Mouse (Mus musculus): Measurements from ENCODE around the gene Gm28551. TPM values are rescaled to one million over a fixed set of nuclear protein-coding genes. Genes with fewer than 3 reads are reported as not detected.
A peak's percentile ranks its signal among the peaks of the same experiment; 100 is the strongest.
"Not testable (repeated sequence)": the region's sequence is repeated elsewhere in the genome, so short reads cannot be mapped to it uniquely, and the experiment has no call there.

The Gm28551 gene
- not detected for total RNA-seq (2021)
- long read RNA-seq, experiment 1, result 0 reads
- long read RNA-seq, experiment 2, partial matches to known transcripts, result 0 of 1 reads
- long read RNA-seq, experiment 2, other reads (novel, unspliced or antisense), result 0 of 1 reads

DNA sequence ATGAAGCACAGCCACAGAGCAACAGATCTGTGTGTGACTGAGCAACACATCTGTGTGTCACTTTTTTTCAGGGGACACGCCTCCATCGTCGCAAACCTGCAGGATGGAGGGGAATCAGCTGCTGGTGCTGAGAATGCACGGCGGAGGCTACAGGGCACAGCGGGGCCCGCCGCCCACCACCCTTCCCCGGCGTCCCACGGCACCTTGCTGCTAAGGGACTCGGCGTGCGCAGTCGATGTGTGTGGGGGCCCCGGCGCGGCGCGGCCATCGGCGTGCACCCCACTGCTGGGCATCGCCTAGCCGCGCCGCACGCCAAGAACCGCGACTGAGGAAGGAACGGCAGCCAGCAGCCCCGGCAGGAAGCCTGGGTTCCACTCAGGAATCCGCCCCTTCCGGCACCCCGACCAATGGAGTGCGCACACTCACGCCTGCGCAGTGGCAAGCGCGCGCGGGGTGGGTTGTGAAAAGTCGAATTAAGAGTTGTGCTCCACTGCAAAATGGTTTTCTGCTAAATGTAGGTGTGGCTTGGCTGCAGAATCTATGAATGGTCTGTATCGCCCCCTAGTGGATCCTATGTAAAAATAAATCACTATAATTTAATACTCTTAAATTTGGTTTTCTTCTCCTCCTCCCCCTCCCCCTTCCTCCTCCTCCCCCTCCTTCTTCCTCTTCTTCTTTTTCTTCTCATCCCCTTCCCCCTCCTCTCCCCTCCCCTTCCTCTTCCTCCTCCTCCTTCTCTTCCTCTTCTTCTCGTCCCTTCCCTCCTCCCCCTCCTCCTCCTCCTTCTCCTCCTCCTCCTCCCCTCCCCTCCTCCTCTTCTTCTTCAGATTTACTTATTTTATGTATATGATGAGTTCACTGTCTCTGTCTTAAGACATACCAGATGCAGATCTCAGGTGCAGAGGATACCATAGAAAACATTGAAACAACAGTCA, at the start of gene Gm28551, which contains the start of the genes Asdurf and Asnsd1:
Gene Gm28551, minus strand, starts transcription at position 341 of the 935 bp plus-strand sequence.
Gene Asdurf, minus strand, starts transcription at position 293 of the 935 bp plus-strand sequence.
Gene Asnsd1, minus strand, starts transcription at position 426 of the 935 bp plus-strand sequence.
- DNase-seq (ENCODE audit: low spot score in 2 of 2), result peak; percentile 95 to 97

DNA sequence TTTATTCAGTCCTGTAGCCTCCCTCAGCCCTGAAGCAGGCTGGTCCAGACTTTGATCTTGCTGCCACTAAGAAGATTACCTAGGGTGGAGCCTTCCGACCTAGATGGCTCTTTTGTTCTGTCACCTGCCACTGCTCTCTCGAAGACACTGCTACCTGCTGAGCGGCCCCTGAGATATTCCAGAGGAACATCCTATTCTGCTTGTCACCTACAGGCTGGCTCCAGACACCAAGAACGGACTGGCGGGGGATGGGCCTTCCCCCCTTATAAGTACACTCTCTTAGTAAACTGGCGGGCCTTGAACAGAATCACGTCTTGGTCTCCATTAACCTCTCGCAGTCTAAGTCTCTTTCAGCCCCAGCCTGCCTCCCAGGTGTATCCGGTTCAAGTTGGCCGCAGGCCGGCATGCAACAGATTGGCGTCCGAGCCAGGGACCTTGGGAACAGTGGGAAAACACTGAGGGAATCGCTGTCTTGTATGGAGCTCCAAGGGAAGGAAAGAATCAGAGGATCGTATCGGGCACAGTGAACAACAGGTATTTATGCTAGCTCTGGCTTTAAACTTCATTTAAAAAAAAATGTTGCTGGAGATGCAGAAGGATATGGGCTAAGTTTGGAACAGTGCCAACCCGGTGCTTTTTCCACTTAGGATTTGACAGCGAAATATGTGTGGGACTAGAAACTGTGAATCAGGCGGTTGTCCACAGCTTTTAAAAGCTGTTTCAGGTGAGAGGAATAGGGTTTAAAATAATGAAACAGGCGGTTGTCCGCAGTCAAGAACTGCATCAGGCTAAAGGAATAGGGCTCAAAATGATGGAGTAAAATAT, 41.7 kb upstream of the Gm28551 start:
- not testable (repeated sequence) for DNase-seq (ENCODE audit: low spot score in 2 of 2)

DNA sequence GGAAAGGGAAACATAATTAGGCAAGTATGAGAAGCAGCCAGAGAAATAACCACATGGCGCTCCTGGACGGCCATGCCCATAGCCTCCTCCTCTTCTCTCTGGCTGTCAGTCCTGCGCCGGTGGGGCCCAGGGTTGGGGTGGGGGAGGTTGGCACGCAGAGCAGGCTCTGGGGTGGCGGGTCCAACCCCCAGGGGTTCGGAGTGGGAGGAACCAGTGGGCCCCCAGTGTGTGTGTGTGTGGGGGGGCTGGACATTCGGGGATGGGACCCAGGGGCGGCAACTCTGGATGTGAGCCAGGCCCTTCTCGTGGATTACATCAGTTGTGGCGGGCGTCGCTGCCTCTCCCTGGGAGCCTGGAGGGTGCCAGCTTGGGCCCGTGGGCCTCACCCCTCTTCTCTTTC, 36.3 kb upstream of the Gm28551 start:
- no peak for DNase-seq (ENCODE audit: low spot score in 2 of 2)

DNA sequence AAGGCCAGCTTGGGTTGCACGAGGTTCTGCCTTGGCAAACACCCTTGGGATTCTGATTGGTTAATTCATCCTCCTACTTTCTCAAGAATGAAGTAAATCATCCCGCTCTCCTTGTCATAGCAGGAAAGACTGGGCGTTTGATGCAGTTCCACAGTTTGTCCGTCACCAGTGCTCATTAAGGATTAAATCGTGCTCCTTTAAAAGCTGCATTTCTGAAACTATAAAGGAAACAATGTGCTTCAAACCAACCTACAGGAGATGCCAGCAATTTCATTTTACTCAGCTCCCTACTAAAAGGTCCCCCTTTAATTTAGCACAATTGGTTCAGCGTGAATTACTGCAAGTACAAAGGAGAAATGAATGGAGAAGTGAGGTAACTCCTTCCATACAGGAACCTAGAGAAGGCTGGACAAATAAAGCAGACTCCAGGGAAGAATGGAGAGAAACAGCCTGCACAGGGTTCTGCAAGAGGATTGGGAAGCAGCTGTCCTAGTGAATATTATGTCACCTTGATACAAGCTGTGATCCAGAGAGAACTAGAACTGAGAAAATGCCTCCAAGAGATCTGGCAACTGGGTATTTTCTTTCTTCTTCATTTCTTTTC, 31.7 kb upstream of the Gm28551 start:
- DNase-seq (ENCODE audit: low spot score in 2 of 2), result no peak

DNA sequence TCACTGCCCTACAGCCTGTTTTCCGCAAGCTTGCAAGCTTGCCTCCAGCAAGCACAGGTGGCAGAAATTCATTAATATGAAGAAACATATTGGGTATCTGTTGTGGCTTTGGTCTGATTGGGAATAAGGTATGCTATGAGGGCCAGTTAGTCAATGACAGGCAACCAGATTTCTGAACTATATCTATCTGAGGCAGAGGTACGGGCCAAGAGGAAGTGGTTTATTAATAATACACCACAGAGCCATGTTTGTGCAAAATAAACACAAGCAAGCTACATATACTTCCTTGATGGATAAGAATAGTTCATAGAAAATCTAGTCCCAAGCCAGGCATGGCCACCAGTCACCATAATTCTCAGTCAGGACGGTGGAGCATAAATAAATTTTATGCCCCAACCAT, 25.3 kb upstream of the Gm28551 start:
- no peak for DNase-seq (ENCODE audit: low spot score in 2 of 2)

DNA sequence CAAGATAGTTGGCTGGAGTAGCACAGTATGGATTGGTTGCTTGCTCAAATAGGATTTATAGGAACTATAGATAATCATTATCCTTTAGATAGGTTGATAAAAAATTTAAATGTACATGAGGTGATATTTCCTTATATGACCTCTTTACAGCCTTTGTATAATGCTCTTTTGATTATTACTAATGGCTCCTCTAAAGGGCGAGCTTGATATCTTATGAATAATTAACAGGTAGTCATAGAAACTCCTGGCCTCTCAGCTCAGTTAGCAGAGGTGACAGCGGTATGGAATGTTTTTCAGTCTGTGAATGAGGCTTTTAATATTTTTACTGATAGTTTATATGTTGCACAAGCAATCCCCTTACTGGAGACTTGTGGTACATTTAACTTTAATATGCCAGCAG, 23.5 kb upstream of the Gm28551 start:
- not testable (repeated sequence) for DNase-seq (ENCODE audit: low spot score in 2 of 2)

DNA sequence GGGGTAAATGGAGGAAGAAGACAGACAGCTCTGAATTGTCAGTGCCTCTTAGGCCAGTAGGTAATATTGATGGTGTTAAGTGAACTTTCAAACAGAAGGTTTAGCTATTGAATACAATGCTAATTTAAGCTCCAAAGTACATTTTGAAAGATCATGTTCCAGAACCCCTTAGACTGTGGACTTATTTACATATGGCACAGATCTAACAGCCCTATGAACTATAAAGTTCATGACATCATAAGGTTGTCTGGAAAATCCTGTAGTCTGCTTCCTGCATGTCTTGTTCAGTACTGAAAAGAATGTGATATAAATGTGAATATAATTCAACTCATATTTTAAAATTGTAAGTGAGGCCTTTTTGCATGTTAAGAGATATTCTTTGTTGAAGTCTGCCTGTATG, 6.5 kb upstream of the Gm28551 start:
- no peak for DNase-seq (ENCODE audit: low spot score in 2 of 2)

DNA sequence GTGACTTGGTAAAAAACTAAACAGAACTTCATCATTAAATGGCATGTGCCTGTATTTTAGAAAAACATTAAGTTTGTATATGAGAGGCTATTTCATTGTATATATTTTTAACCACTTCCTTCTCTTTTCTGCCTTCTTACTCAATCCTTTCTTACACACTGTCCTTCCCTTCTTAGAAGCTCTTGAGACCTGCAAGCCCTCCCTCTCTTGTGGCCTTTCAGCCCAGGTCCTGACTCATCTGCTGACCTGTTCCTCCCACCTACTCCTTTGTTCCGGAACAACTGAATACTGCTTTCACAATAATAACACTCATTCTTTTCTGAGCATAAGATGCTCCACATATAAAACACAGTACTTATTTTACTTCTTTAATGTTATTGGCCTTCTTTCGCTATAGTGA, 11.4 kb downstream of the Gm28551 start:
- DNase-seq (ENCODE audit: low spot score in 2 of 2), result no peak

DNA sequence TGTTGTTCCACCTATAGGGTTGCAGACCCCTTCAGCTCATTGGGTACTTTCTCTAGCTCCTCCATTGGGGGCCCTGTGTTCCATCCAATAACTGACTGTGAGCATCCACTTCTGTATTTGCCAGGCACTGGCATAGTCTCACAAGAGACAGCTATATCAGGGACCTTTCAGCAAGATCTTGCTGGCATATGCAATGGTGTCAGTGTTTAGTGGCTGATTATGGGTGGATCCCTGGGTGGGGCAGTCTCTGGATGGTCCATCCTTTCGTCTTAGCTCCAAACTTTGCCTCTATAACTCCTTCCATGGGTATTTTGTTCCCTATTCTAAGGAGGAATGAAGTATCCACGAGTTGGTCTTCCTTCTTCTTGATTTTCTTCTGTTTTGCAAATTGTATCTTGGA, 15.1 kb downstream of the Gm28551 start:
- DNase-seq (ENCODE audit: low spot score in 2 of 2), result not testable (repeated sequence)

DNA sequence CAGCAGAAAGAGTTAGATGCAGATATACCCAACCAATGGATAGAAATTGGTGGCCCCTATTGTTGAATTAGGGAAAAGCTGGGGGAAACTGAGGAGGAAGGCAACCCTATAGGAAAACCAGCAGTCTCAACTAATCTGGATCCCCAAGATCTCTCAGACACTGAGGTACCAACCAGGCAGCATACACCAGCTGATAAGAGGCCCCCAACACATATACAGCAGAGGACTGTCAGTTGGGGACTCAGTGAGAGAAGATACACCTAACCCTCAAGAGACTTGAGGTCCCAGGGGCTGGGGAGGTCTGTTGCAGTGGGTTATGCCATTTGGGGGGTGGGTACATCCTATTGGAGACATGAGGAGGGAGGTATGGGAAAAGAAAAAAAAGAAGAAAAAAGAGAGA, 17.0 kb downstream of the Gm28551 start:
- no peak for DNase-seq (ENCODE audit: low spot score in 2 of 2)

DNA sequence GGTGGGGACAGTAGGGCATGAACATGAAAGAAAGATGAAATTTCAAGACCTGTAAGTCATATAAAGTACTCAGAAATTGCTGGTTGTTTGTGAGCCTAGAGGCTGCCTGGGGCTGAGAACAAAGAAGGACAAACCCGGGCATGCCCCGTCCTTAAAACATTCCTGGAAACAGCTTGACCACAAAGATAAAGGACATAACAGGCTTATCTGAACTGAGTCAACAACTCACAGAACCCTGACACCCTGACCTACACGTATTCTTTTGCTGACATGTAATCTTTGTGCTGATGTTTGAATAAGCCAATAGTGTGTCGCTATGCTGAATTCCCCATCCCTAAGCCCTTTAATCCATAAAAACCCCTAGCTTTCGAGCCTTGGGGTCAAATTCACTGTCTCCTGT, 18.9 kb downstream of the Gm28551 start:
- not testable (repeated sequence) for DNase-seq (ENCODE audit: low spot score in 2 of 2)

DNA sequence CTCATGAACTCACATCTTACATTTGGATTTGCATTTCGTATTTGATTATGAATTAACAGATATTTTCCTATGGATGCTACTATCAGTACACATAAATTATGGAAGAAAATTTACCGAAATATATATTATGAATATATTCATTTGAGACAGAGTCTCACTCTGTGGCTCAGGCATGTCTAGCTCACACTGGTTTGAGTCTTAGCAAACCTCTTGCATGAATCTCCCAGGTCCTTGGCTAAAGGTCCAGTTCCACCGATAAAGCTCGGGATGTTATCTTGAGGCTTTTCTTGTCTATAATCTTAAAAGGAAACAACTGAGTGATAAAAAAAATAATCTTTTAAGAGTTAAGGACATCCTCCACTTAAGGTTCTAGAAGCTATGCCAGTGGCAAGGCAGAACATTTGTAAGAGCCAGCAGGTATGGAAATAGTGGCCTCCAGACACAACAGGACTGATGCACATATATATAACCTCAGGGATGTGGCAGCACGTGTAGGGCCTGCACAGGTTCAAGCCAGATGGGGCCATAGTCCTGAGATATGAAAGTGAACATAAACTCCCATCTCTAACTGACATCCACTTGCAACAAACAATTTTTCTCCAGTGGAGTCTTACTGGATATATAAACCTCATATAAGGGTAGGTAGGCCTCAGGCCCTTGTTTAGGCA, 27.5 kb downstream of the Gm28551 start:
- DNase-seq (ENCODE audit: low spot score in 2 of 2), result no peak

DNA sequence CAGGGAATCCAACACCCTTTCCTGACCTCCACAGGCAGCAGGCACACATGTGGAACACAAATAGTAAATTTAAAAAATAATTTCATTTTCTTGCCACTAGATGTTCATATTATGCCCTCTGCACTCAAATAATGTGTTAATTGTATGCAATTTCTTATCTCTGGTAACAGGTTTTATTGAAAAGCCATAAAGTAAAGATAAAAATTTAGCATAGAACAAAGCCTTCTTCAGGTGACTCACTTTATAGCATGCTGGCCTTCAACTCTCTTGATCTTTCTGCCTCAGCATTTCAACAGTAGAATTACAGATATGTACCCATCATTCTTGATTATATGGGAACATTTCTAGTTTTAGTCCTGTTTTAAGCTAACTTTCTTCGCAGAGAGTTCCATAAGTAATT, 28.2 kb downstream of the Gm28551 start:
- DNase-seq (ENCODE audit: low spot score in 2 of 2), result no peak

DNA sequence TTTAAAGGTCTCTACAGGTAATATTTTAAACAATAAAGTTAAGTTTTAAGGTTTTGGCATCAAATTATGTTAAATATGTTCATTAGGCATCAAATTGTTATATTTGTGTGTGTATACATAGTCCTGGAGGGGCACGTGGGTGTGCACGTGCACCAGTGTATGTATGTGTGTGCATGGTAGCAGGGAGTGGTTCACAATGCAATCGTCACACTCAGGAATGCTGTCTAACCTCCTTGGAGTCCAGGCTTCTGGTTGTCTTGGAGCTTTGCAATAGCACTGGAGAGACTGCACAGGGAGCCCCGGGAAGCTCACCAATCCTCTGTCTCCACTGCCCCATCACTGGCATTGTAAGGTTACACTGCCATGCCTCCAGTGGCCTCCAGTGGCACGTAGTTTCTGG, 29.2 kb downstream of the Gm28551 start:
- DNase-seq (ENCODE audit: low spot score in 2 of 2), result no peak

DNA sequence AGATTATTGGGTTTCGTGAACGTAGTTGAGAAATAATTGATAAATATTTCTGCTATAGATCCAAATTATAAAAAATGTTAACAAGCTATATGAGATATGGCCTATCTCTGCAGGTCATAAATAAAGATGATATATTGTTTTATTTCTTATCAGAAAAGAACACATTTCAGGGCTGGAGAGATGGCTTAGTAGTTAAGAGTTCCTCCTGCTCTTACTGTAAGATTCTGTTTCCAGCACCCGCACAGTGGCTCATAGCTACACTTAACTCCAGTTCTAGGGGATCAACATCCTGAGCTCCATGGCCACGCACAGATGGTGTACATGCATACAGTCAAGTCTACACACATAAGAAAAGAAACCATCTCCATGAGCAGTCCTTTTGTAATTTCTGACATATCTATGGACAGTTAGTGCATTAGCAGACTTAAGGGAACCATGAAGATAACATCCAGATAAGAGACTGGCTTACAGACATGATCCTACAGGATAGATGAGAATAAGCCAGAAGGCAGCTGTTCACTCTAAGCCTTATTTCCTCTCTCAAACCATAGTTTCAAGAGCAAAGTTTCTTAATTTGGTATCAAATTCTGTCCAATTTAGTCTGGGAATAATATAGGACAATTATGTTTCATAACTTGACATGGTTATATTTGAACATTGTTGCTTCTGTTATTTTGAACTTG, 30.7 kb downstream of the Gm28551 start:
- DNase-seq (ENCODE audit: low spot score in 2 of 2), result no peak

DNA sequence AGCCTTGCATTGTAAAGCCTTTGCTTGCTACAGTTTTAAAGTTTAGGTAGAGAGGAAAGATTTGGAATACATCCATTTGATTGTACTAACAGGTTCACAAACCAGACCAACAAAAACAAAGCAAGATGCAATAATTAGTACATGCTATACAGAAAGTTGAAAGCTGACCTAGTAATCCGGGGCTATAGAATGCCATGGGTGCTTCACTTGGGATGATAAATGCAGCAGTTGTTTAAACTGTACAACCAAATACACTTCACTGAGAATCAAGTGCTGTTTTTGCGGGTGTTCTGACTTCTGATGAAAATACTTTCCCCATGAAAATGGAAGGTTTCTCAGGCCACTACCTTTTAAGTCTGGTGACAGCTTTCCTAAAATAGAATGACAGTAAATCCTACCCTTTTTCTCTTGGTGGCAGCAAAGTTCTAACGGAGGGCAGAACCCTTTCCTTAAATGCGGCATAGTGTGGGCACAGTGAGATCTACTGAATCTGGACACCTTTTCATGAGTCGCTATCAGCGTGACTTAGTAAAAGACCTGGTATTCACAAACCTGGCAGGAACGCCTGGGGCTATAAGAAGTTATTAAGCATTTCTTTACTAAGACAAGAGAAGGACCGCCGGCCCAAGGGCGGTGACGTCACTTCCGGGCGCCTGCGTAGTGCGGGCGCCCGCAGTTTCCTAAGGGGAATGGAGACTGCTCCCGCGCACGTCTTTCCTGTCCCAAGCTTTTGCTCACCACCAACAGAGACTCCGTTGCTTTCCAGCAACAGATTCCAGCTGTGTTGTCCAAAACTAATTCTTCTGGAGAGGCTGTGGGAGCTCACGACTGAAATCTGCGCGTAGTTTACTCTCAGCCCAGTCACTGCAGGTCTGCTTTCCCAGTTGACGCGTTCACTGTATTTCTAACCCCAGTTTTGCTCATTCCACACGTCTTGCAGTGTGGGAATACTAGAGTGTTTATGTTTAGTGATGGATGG, 39.2 kb downstream of the Gm28551 start, which contains the start of gene Osgepl1:
Gene Osgepl1, plus strand, starts transcription at position 636 of the 979 bp plus-strand sequence.
- peak; percentile 84 to 85 for DNase-seq (ENCODE audit: low spot score in 2 of 2)

DNA sequence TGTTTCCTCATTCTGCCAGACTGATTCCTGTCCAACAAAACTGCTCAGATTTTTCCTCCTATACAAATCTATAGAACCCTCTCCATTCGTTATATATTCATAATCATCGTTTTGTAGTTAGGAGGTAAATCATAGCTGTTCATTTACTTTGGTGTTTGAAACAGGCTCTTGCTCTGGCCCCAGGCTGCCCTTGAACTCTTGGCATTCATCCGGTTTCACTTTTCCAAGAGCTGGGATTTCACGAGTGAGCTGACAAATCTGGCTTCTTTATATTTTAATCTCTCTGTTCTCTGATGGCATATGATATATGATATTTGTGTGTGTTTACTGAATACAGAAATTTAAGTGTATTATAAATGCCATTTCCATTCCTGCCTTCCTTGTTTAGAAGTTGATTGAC, 52.0 kb downstream of the Gm28551 start:
- DNase-seq (ENCODE audit: low spot score in 2 of 2), result no peak

DNA sequence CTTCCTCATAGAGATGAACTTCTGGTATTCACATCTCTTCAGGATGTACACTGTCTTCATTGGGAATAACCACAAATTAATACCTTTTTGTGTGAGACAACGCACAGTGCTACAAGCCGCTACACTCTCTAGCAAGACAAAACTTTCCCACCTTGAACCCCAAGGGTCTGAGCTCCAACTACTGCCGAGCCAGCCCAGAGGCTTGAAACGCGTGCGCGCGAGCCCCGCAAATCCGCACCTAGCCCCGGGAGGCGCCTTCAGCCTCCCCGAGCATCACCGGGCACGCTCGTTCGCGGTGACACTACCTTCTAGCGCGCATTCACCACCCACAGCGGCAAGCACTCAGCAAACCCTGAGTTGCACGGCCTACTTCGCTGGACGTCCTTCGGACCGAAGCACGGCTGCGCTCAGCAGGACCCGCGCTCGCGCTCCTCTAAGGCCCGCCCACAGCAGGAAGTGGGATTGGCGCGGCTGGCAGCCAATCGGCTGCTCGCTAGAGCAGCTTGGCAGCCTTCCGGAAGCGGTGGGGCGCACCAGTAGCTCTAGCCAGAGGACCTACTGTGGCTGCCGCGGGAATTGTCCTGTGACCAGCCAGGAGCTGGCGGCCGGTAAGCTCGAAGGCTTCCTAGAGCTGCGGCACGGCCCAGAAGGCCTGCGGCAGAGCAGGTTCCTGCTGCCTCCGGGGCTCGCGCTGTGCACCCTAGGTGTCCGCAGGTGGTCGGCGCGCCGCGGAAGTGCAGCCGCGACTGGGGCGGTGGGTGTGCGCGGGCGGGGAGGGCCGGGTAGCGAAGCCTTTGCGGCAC, 55.7 kb downstream of the Gm28551 start, which contains the start of the genes Pms1, Ormdl1 and Gm28778:
Gene Pms1, minus strand, starts transcription at position 438 of the 803 bp plus-strand sequence.
Gene Ormdl1, plus strand, starts transcription at position 515 of the 803 bp plus-strand sequence.
Gene Gm28778, plus strand, starts transcription at position 531 of the 803 bp plus-strand sequence.
- peak; percentile 93 to 95 for DNase-seq (ENCODE audit: low spot score in 2 of 2)

All from adrenal gland, adult 18-20 months (tissue).